Mouse (Mus musculus): ENCODE measurements around the gene Mast4. TPM values are rescaled to one million over a fixed set of nuclear protein-coding genes. Genes with fewer than 3 reads are reported as not detected.
A peak's percentile ranks its signal among the peaks of the same experiment; 100 is the strongest.

Gene Mast4
- polyA plus RNA-seq, 1 experiment from 2014 or later = 31.0 TPM

GRCm38 (mm10) chr13:103327843-103328242, 6.5 kb downstream of the Mast4 start:
- Histone ChIP-seq H3K36me3 (ENCODE audit: control insufficient read depth, insufficient read depth, low read length) (no peaks in the 10 kb centered on the region), H3K4me3 (ENCODE audit: low read length) (no peak overlapping the region), H3K27ac (ENCODE audit: low read depth, low read length) (no peak overlapping the region), H3K27me3 (ENCODE audit: control insufficient read depth, insufficient read depth, low read length) (peaks cover 12% of the 10 kb centered on the region), H3K9ac (ENCODE audit: low read depth, low read length) (no peak overlapping the region), H3K9me3 (ENCODE audit: control insufficient read depth, low read length) (peaks cover 13% of the 10 kb centered on the region; the same call in 1 of the 2 replicates), H3K4me2 (replicated peaks; ENCODE audit: low read depth, low read length) (peak overlapping the region; percentile 8; the same call in 1 of the 2 replicates), H3K4me1 (ENCODE audit: control insufficient read depth, insufficient read depth, low read length) (peaks cover 10% of the 10 kb centered on the region)
- 21% methylated on average over 9 of the region's 9 CpGs for WGBS
- peak; percentile 55 for ATAC-seq (ENCODE audit: low FRiP score, low TSS enrichment)

- Histone ChIP-seq H3K9me3 (ENCODE audit: control insufficient read depth, low read length) (peaks cover 16% of the 10 kb centered on the region; the same call in 1 of the 2 replicates), H3K4me1 (ENCODE audit: control insufficient read depth, insufficient read depth, low read length) (peaks cover 10% of the 10 kb centered on the region), H3K27ac (ENCODE audit: low read depth, low read length) (no peak overlapping the region), H3K36me3 (ENCODE audit: control insufficient read depth, insufficient read depth, low read length) (no peaks in the 10 kb centered on the region), H3K4me3 (ENCODE audit: low read length) (no peak overlapping the region), H3K9ac (ENCODE audit: low read depth, low read length) (no peak overlapping the region), H3K27me3 (ENCODE audit: control insufficient read depth, insufficient read depth, low read length) (no peaks in the 10 kb centered on the region), H3K4me2 (replicated peaks; ENCODE audit: low read depth, low read length) (no peak overlapping the region)
- no peak for ATAC-seq (ENCODE audit: low FRiP score, low TSS enrichment)
- 79% methylated on average over 13 of the region's 13 CpGs for WGBS
These were observed 8.1 kb downstream of the Mast4 start for GRCm38 (mm10) chr13:103326186-103326585.

DNA sequence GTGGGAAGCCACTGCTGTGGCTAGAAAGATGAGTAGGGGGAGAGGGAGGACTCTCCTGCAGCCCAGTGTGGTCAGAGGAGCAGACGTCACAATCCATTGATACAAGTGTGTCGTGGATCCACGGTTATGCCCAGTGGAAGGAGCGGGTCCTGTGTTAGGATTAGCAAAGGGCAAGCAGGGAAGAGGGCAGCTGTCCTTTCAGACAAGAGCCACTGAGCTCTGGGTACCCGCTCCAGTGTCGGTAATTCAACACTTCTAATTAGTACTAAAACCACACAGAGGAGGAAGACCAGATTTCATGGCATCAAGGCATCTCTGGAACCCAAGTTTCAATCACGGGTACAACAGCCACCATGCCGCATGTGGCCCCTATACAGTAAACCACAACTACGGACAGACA, 14.4 kb downstream of the Mast4 start:
- Histone ChIP-seq H3K9ac (ENCODE audit: low read depth, low read length) (no peak overlapping the region), H3K9me3 (ENCODE audit: control insufficient read depth, low read length) (peaks cover 12% of the 10 kb centered on the region; the same call in 1 of the 2 replicates), H3K36me3 (ENCODE audit: control insufficient read depth, insufficient read depth, low read length) (no peaks in the 10 kb centered on the region), H3K4me1 (ENCODE audit: control insufficient read depth, insufficient read depth, low read length) (peaks cover 3% of the 10 kb centered on the region; the same call in 1 of the 2 replicates), H3K4me3 (ENCODE audit: low read length) (no peak overlapping the region), H3K27ac (ENCODE audit: low read depth, low read length) (no peak overlapping the region), H3K27me3 (ENCODE audit: control insufficient read depth, insufficient read depth, low read length) (no peaks in the 10 kb centered on the region), H3K4me2 (replicated peaks; ENCODE audit: low read depth, low read length) (no peak overlapping the region)
- WGBS = 70% methylated on average over 9 of the region's 9 CpGs
- no peak for ATAC-seq (ENCODE audit: low FRiP score, low TSS enrichment)

- no peak overlapping the region for H3K4me3 ChIP-seq (ENCODE audit: low read length)
- peak; percentile 26; the same call in 1 of the 2 replicates for ATAC-seq (ENCODE audit: low FRiP score, low TSS enrichment)
- peaks cover 3% of the 10 kb centered on the region; the same call in 1 of the 2 replicates for H3K4me1 ChIP-seq (ENCODE audit: control insufficient read depth, insufficient read depth, low read length)
- no peak overlapping the region for H3K4me2 ChIP-seq (replicated peaks; ENCODE audit: low read depth, low read length)
- no peaks in the 10 kb centered on the region for H3K36me3 ChIP-seq (ENCODE audit: control insufficient read depth, insufficient read depth, low read length)
- 15% methylated on average over 2 of the region's 3 CpGs for WGBS
- H3K27me3 ChIP-seq (ENCODE audit: control insufficient read depth, insufficient read depth, low read length) = no peaks in the 10 kb centered on the region
- peaks cover 12% of the 10 kb centered on the region; the same call in 1 of the 2 replicates for H3K9me3 ChIP-seq (ENCODE audit: control insufficient read depth, low read length)
- H3K9ac ChIP-seq (ENCODE audit: low read depth, low read length) = no peak overlapping the region
- H3K27ac ChIP-seq (ENCODE audit: low read depth, low read length) = no peak overlapping the region
These were observed 15.0 kb downstream of the Mast4 start for GRCm38 (mm10) chr13:103319317-103319716.

DNA sequence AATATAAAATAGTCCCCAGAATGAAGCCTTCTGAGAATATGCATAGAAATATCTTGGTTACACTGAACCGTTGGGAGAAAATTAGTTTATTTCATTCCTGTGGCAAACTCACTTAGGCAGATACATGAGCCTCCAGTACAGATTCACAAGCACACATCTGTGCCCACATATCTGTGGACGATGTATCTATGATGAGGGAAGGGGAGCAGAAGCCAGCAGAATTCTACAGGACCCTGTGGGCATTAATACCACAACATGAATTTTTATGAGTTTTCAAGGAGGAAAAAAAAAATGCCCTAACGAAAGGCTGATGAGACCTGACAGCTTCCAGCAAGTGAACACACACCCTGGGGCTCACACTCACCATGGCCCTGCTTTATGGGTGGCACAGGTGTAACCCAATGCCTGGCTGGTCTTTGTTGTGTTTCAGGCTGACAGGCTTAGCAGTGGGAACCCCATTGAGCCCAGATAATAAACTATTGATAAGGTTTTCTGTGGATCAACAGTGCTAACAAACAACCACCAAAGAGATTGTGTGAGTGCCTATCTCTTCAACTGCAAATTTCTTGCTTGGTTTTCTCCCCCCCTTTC, 17.4 kb downstream of the Mast4 start:
- H3K36me3 ChIP-seq (ENCODE audit: control insufficient read depth, insufficient read depth, low read length) = no peaks in the 10 kb centered on the region
- H3K27me3 ChIP-seq (ENCODE audit: control insufficient read depth, insufficient read depth, low read length) = no peaks in the 10 kb centered on the region
- no peak overlapping the region for H3K4me3 ChIP-seq (ENCODE audit: low read length)
- H3K27ac ChIP-seq (ENCODE audit: low read depth, low read length) = no peak overlapping the region
- no peak overlapping the region for H3K9ac ChIP-seq (ENCODE audit: low read depth, low read length)
- WGBS = 75% methylated on average over 3 of the region's 3 CpGs
- H3K4me2 ChIP-seq (replicated peaks; ENCODE audit: low read depth, low read length) = no peak overlapping the region
- no peaks in the 10 kb centered on the region for H3K9me3 ChIP-seq (ENCODE audit: control insufficient read depth, low read length)
- ATAC-seq (ENCODE audit: low FRiP score, low TSS enrichment) = no peak
- peaks cover 3% of the 10 kb centered on the region; the same call in 1 of the 2 replicates for H3K4me1 ChIP-seq (ENCODE audit: control insufficient read depth, insufficient read depth, low read length)

DNA sequence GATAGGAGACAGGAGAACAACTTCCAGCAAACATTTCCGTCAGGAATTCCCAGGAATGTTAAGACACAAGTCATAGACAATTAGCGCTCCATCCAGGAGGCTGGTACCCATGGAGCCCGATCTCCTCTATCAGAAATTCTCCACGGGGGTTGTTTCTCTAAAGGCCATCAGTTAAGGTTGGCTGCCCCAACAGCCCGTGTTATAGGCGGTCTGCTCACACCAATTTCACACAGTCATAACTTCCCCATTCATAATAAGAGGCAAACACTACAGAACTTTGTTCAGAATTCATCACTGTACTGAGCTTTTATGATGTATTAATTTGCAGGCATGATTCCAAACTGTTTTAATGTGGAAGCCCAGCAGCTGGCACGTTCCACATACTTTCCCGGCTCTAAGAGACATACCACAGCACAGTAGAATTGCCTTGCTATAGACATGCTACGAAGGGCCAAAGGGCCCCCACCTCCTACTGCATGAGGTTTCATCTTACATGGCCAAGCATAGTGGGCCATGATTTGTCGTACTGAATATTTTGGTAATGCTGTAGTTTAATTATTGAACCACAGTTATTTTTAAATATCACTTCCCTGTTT, 19.1 kb downstream of the Mast4 start:
- Histone ChIP-seq H3K9ac (ENCODE audit: low read depth, low read length) (no peak overlapping the region), H3K27me3 (ENCODE audit: control insufficient read depth, insufficient read depth, low read length) (no peaks in the 10 kb centered on the region), H3K36me3 (ENCODE audit: control insufficient read depth, insufficient read depth, low read length) (no peaks in the 10 kb centered on the region), H3K27ac (ENCODE audit: low read depth, low read length) (no peak overlapping the region), H3K4me1 (ENCODE audit: control insufficient read depth, insufficient read depth, low read length) (peaks cover 3% of the 10 kb centered on the region; the same call in 1 of the 2 replicates), H3K9me3 (ENCODE audit: control insufficient read depth, low read length) (no peaks in the 10 kb centered on the region), H3K4me2 (replicated peaks; ENCODE audit: low read depth, low read length) (no peak overlapping the region), H3K4me3 (ENCODE audit: low read length) (no peak overlapping the region)
- peak; percentile 76; the same call in 1 of the 2 replicates for ATAC-seq (ENCODE audit: low FRiP score, low TSS enrichment)
- 38% methylated on average over 10 of the region's 10 CpGs for WGBS

DNA sequence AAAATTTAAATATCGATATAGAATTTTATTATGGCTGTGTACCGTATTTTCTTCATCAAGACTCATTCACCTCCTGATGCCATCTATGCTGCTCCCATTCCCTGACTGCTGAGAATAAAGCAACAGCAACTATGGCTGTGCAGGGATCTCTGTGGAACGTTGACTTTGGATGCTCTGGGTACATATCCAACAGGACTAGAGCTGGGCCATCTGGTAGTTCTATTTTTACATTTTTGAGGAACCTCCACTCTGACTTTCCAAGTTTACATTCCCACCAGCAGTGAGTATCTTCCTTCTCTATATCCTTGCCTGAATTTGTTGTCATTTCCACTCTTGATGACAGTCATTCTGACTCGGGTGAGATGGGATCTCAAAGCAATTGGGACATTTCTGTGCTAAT, 26.0 kb downstream of the Mast4 start:
- Histone ChIP-seq H3K4me2 (replicated peaks; ENCODE audit: low read depth, low read length) (no peak overlapping the region), H3K4me1 (ENCODE audit: control insufficient read depth, insufficient read depth, low read length) (no peaks in the 10 kb centered on the region), H3K9me3 (ENCODE audit: control insufficient read depth, low read length) (no peaks in the 10 kb centered on the region), H3K27me3 (ENCODE audit: control insufficient read depth, insufficient read depth, low read length) (no peaks in the 10 kb centered on the region), H3K36me3 (ENCODE audit: control insufficient read depth, insufficient read depth, low read length) (no peaks in the 10 kb centered on the region), H3K4me3 (ENCODE audit: low read length) (no peak overlapping the region), H3K9ac (ENCODE audit: low read depth, low read length) (no peak overlapping the region), H3K27ac (ENCODE audit: low read depth, low read length) (no peak overlapping the region)
- ATAC-seq (ENCODE audit: low FRiP score, low TSS enrichment) = no peak
- 94% methylated on average over 4 of the region's 4 CpGs for WGBS

DNA sequence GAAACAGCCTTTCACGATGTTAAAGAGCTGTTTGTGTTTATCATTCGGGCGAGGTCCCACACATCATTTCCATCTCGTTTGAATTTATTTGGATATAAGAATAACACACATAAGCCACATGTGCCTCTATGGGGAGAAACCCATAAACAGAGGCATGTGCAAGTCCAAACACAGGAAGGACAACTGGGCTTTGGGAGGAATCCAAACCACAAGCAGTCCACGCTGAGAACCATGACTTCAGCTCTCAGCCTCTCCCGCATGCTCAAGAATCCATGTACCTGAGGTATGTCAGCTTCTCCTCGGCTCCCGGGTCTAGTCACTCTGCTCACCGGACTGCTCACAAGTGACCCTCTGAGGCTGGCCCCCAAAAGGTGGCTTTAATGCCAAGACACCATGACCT, 30.5 kb downstream of the Mast4 start:
- 89% methylated on average over 9 of the region's 9 CpGs for WGBS
- no peak overlapping the region for H3K4me2 ChIP-seq (replicated peaks; ENCODE audit: low read depth, low read length)
- ATAC-seq (ENCODE audit: low FRiP score, low TSS enrichment) = no peak
- H3K27ac ChIP-seq (ENCODE audit: low read depth, low read length) = no peak overlapping the region
- no peak overlapping the region for H3K4me3 ChIP-seq (ENCODE audit: low read length)
- H3K4me1 ChIP-seq (ENCODE audit: control insufficient read depth, insufficient read depth, low read length) = no peaks in the 10 kb centered on the region
- no peaks in the 10 kb centered on the region for H3K27me3 ChIP-seq (ENCODE audit: control insufficient read depth, insufficient read depth, low read length)
- H3K9ac ChIP-seq (ENCODE audit: low read depth, low read length) = no peak overlapping the region
- H3K9me3 ChIP-seq (ENCODE audit: control insufficient read depth, low read length) = no peaks in the 10 kb centered on the region
- H3K36me3 ChIP-seq (ENCODE audit: control insufficient read depth, insufficient read depth, low read length) = no peaks in the 10 kb centered on the region

GRCm38 (mm10) chr13:103302508-103302907, 31.8 kb downstream of the Mast4 start:
- 20% methylated on average over 6 of the region's 6 CpGs for WGBS
- Histone ChIP-seq H3K4me1 (ENCODE audit: control insufficient read depth, insufficient read depth, low read length) (no peaks in the 10 kb centered on the region), H3K4me3 (ENCODE audit: low read length) (no peak overlapping the region), H3K9me3 (ENCODE audit: control insufficient read depth, low read length) (no peaks in the 10 kb centered on the region), H3K27ac (ENCODE audit: low read depth, low read length) (no peak overlapping the region), H3K4me2 (replicated peaks; ENCODE audit: low read depth, low read length) (no peak overlapping the region), H3K27me3 (ENCODE audit: control insufficient read depth, insufficient read depth, low read length) (no peaks in the 10 kb centered on the region), H3K9ac (ENCODE audit: low read depth, low read length) (no peak overlapping the region), H3K36me3 (ENCODE audit: control insufficient read depth, insufficient read depth, low read length) (no peaks in the 10 kb centered on the region)
- ATAC-seq (ENCODE audit: low FRiP score, low TSS enrichment) = no peak
